ENCODE assay signal across 14 mouse cellular contexts in the genomic region with DNA sequence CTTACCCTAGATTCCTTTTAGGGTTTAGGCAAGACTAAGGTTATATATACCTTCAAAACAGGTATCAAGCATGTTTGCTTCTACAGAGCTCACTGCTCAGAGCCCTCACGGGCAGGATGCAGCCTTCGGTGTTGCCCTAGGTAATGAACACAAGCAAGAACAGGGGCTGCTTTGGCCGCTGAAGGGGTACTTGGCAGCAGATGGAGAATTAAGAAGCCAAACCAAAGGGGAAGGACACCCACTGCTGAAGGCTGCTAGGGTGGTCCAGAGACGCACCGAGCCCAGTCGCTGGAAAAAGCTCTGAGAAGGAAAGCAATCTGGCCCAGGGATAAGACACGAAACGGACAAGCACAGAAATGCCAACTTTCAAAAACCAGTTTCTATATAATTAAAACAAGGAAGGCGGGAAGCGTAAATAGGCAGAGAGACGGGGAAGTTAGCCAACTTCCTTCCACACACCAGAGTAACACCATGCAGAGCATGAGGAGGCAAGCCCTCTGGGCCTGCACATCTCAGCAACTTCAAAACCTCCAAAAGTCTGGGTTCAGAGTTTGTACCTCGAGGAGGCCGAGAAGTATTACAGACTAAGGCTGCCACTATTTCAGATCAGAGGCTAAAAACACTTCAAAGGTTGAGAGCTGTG. TPM values are rescaled to one million over a fixed set of nuclear protein-coding genes. Genes with fewer than 3 reads are reported as not detected.
DNase-seq lines count a peak whose midpoint lies in the region; ATAC-seq and TF ChIP-seq lines count a peak whose summit lies in the region.
"Had no signal": no experiment of that assay in that cellular context is flagged by ENCODE, and none has a peak within 500 bp of the region (broad histone marks: within the 10 kb centered on the region; RNA-seq: fewer than 3 reads in every experiment).

No protein-coding gene starts in this region.

- peaks cover 63% of the 10 kb centered on the region for H3K4me1 ChIP-seq in lung, embryonic 15.5 days
- peaks cover 31% of the 10 kb centered on the region for H3K4me1 ChIP-seq in lung, adult 2 months (ENCODE audit: control insufficient read depth, insufficient read depth, low read length)
- peaks cover 77% of the 10 kb centered on the region for H3K4me1 ChIP-seq in limb, embryonic 12.5 days (replicated peaks)
- H3K4me1 ChIP-seq in stomach, embryonic 15.5 days: peaks cover 38% of the 10 kb centered on the region

- H3K27me3 ChIP-seq in lung, embryonic 15.5 days: no peaks in the 10 kb centered on the region
- H3K27me3 ChIP-seq in limb, embryonic 12.5 days: no peaks in the 10 kb centered on the region
- no peaks in the 10 kb centered on the region for H3K27me3 ChIP-seq in stomach, embryonic 15.5 days (replicated peaks)

- peak overlapping the region; percentile 3; the same call in 1 of the 2 replicates for H3K9ac ChIP-seq in lung, embryonic 15.5 days
- peak overlapping the region; percentile 27; the same call in 1 of the 2 replicates for H3K9ac ChIP-seq in limb, embryonic 12.5 days (replicated peaks)
- H3K9ac ChIP-seq in stomach, embryonic 15.5 days: no peak overlapping the region

- 73% methylated on average over 13 of the region's 13 CpGs for WGBS in lung, embryonic 15.5 days
- WGBS in lung, adult 2 months: 57% methylated on average over 13 of the region's 13 CpGs
- 62% methylated on average over 13 of the region's 13 CpGs for WGBS in limb, embryonic 12.5 days
- 65% methylated on average over 13 of the region's 13 CpGs for WGBS in stomach, embryonic 15.5 days

- H3K36me3 ChIP-seq in lung, embryonic 15.5 days: peaks cover 4% of the 10 kb centered on the region; the same call in 1 of the 2 replicates
- peaks cover 19% of the 10 kb centered on the region for H3K36me3 ChIP-seq in limb, embryonic 12.5 days
- H3K36me3 ChIP-seq in stomach, embryonic 15.5 days: peaks cover 5% of the 10 kb centered on the region; the same call in 1 of the 2 replicates
- H3K36me3 ChIP-seq: G1E had no signal

- H3K9me3 ChIP-seq in lung, embryonic 15.5 days: no peaks in the 10 kb centered on the region
- no peaks in the 10 kb centered on the region for H3K9me3 ChIP-seq in limb, embryonic 12.5 days
- H3K9me3 ChIP-seq in stomach, embryonic 15.5 days: no peaks in the 10 kb centered on the region
- H3K9me3 ChIP-seq: forebrain, embryonic 10.5 days; G1E had no signal

- H3K4me3 ChIP-seq in gastrocnemius, adult 2 months: peak overlapping the region; percentile 35
- H3K4me3 ChIP-seq in lung, embryonic 15.5 days: no peak overlapping the region
- no peak overlapping the region for H3K4me3 ChIP-seq in lung, adult 2 months (replicated peaks; ENCODE audit: extremely low read depth, low read depth, low read length)
- no peak overlapping the region for H3K4me3 ChIP-seq in limb, embryonic 12.5 days (replicated peaks)
- H3K4me3 ChIP-seq in stomach, embryonic 15.5 days (replicated peaks): no peak overlapping the region
- H3K4me3 ChIP-seq: forebrain, embryonic 10.5 days had no signal

- TF ChIP-seq POLR2A in lung, adult 2 months (IDR thresholded peaks at IDR 0.05; ENCODE audit: borderline replicate concordance, extremely low read depth, low read depth, low read length): no peak

- no peak for DNase-seq in gastrocnemius, adult 2 months
- no peak for DNase-seq in gastrocnemius, postnatal 10 days
- DNase-seq in lung, adult 2 months: no peak
- no peak for DNase-seq in adrenal gland, postnatal 10 days
- DNase-seq in natural killer cell, adult 2 months (ENCODE audit: low spot score in 2 of 2): no peak
- DNase-seq: cerebellum, adult 8-10 months; heart, postnatal 10 days; thymus, postnatal 25 days had no signal

- no peak for ATAC-seq in lung, embryonic 15.5 days (ENCODE audit: borderline replicate concordance, extremely low read depth, low FRiP score, low TSS enrichment)
- ATAC-seq in limb, embryonic 12.5 days (ENCODE audit: insufficient number of reproducible peaks, insufficient read depth, low FRiP score, low TSS enrichment, low read depth): no peak
- ATAC-seq in stomach, embryonic 15.5 days (ENCODE audit: insufficient read depth, low FRiP score, low read depth): no peak
- ATAC-seq: lung, postnatal 0 days had no signal

- peak overlapping the region; percentile 52 for H3K27ac ChIP-seq in gastrocnemius, adult 2 months
- H3K27ac ChIP-seq in lung, embryonic 15.5 days: no peak overlapping the region
- H3K27ac ChIP-seq in limb, embryonic 12.5 days: 0 out of 2 replicates have a peak overlapping the region, but pooled peaks have one; percentile 41
- peak overlapping the region; percentile 19; the same call in 1 of the 2 replicates for H3K27ac ChIP-seq in stomach, embryonic 15.5 days
- H3K27ac ChIP-seq: forebrain, embryonic 10.5 days had no signal

- no peak overlapping the region for H3K4me2 ChIP-seq in lung, embryonic 15.5 days
- H3K4me2 ChIP-seq in limb, embryonic 12.5 days: no peak overlapping the region
- H3K4me2 ChIP-seq in stomach, embryonic 15.5 days: 0 out of 2 replicates have a peak overlapping the region, but pooled peaks have one; percentile 1

- intact Hi-C loops in gastrocnemius, adult 2 months (cut with DNase I): loop anchor here (10.0 kb wide), 1 partner anchor 1563 kb away; the partner anchor contains the start of gene Riok2

- TF ChIP-seq CTCF in gastrocnemius, adult 2 months (IDR thresholded peaks at IDR 0.05): no peak
- no peak for TF ChIP-seq CTCF in lung, adult 2 months (IDR thresholded peaks at IDR 0.05; ENCODE audit: insufficient read depth, low read length)

RNA-seq across cellular contexts. Expression of gene Rgmb, which starts 18.6 kb away (rescaled TPM):
- 10 to 100 TPM; 39.2 to 41.3 TPM for total RNA-seq in gastrocnemius, adult 2 months (2021)
- total RNA-seq in gastrocnemius, postnatal 10 days (2021): 10 to 100 TPM; 52.1 to 62.3 TPM
- 13.5 and 14.6 TPM in 2 replicates for polyA plus RNA-seq in lung, embryonic 15.5 days (2015; fragmentation: Nextera tagmentation; extraction: Ambion mirVana)
- 41.4 and 65.1 TPM in 2 replicates for polyA plus RNA-seq in lung, adult 2 months (2012; rRNA removed)
- 19.0 and 26.5 TPM in 2 replicates for polyA plus RNA-seq in limb, embryonic 12.5 days (2016; fragmentation: Nextera tagmentation; extraction: Ambion mirVana)
- polyA plus RNA-seq in stomach, embryonic 15.5 days (2015; fragmentation: Nextera tagmentation; extraction: Ambion mirVana): 49.6 and 53.1 TPM in 2 replicates
- total RNA-seq in adrenal gland, postnatal 10 days (2021): 10 to 100 TPM; 21.7 to 26.4 TPM
- polyA plus RNA-seq: G1E had no signal
